Mouse (Mus musculus): Measurements from ENCODE around the gene Lrrfip2. TPM values are rescaled to one million over a fixed set of nuclear protein-coding genes. Genes with fewer than 3 reads are reported as not detected.

Gene Lrrfip2
- polyA plus RNA-seq, 1 experiment from 2014 or later = 50.8 TPM

Other genes starting within 250 kb of the Lrrfip2 start
- gene Als2cl, start 237.7 kb upstream of the Lrrfip2 start, polyA plus RNA-seq (2014; fragmentation: Nextera tagmentation; extraction: Ambion mirVana) = 1.1 and 1.4 TPM in 2 replicates
- 0.32 and 0.70 TPM in 2 replicates for gene Tmie, start 237.5 kb upstream of the Lrrfip2 start, polyA plus RNA-seq (2014; fragmentation: Nextera tagmentation; extraction: Ambion mirVana)
- not detected in 2 replicates for gene Fam240a, start 200.7 kb upstream of the Lrrfip2 start, polyA plus RNA-seq (2014; fragmentation: Nextera tagmentation; extraction: Ambion mirVana)
- not detected in 2 replicates for gene Tdgf1, start 171.4 kb upstream of the Lrrfip2 start, polyA plus RNA-seq (2014; fragmentation: Nextera tagmentation; extraction: Ambion mirVana)
- gene Lrrc2, start 166.0 kb upstream of the Lrrfip2 start, polyA plus RNA-seq (2014; fragmentation: Nextera tagmentation; extraction: Ambion mirVana) = 0.15 and 0.51 TPM in 2 replicates
- gene Rtp3, start 127.0 kb upstream of the Lrrfip2 start, polyA plus RNA-seq (2014; fragmentation: Nextera tagmentation; extraction: Ambion mirVana) = 0.09 TPM in 1 of 2 replicates, not detected in the other
- 0.19 TPM in 1 of 2 replicates, not detected in the other for gene Ltf, start 98.3 kb upstream of the Lrrfip2 start, polyA plus RNA-seq (2014; fragmentation: Nextera tagmentation; extraction: Ambion mirVana)
- gene Ccrl2, start 60.1 kb upstream of the Lrrfip2 start, polyA plus RNA-seq (2014; fragmentation: Nextera tagmentation; extraction: Ambion mirVana) = 0.54 and 1.6 TPM in 2 replicates
- gene Mlh1, start 154.2 kb downstream of the Lrrfip2 start, polyA plus RNA-seq (2014; fragmentation: Nextera tagmentation; extraction: Ambion mirVana) = 43.9 and 48.6 TPM in 2 replicates
- 45.4 and 47.8 TPM in 2 replicates for gene Epm2aip1, start 154.3 kb downstream of the Lrrfip2 start, polyA plus RNA-seq (2014; fragmentation: Nextera tagmentation; extraction: Ambion mirVana)
- 0.16 and 0.34 TPM in 2 replicates for gene Trank1, start 194.1 kb downstream of the Lrrfip2 start, polyA plus RNA-seq (2014; fragmentation: Nextera tagmentation; extraction: Ambion mirVana)